Mouse (Mus musculus) megakaryocyte, embryonic 14.5 days (primary cell): ENCODE data around the gene Ptov1.

Source experiments
- FLI1 ChIP-seq: IDR thresholded peaks from 2 replicates; pipeline ENCODE4 v1.6.1; 2012; ENCODE audit warnings: low read length, inconsistent platforms, mixed read lengths
- GATA1 ChIP-seq: IDR thresholded peaks from 3 replicates; pipeline ENCODE4 v1.6.1; 2012; ENCODE audit warnings: mixed read lengths, low read length, inconsistent platforms, borderline replicate concordance

DNA sequence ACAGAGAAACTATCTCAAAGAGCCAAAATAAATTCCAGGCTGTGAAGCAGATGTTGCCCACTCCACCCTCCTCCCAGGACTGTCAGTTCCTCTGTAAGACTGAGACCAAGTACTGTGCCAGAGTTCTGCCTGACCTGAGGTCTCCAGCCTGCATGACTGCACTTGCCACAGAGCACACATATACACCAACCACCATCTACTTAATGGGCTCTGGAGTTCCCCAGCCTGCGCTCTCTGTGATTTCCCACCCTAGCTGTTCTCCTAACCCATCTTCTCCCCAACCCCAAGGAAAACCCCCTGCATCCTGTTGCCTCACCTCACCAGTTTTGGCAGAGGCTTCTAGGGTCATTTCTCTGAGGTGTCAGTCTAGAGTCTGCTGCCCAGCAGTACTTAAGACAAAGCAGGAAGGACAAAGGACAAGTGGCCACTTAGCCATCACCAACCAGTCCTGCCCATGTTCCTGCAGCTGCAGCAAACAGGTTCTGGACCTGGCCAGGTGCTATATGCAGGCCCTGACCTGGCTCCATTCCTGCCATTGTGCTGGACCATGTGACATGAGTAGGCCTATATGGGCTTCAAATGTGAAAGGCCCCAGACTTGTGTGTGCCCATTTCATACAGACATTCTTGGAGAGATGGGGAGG is 34.1 kb downstream of the Ptov1 start:
- TF ChIP-seq GATA1 = no peak
- no peak for TF ChIP-seq FLI1
